Mouse (Mus musculus) embryo, embryonic 10.5 days (tissue): ENCODE results near the gene Crybg2.

ENCODE experiments used
- DNase-seq: peaks from one replicate; pipeline ENCODE4 v3.0.0-alpha.2; 2015; ENCODE audit warnings: low spot score

Crybg2 gene

DNA sequence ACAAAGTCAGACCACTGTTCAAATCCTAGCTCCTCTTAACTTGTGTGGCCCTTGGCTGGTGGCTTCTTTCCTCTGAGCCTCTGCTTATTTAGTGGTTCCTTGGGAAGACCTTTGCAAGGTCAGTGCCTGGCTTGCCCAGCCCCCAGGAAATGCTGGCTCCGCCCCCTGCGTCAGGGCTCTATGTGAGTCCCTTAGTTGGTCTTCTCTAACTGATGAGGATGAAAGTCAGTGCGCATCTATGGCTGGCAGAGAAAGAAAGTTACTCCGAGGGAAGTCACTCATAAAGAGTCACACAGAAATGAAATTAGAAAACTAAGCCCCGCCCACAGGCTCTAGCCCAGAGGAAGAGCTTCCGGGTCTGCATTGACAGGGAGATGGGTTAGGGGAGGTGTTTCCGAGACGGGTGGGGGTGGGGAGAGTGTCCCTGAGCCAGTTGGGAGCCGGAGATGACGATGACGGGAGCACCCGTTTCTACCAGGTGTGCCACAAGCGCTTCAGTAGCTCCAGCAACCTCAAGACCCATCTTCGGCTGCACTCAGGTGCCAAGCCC is 2.4 kb upstream of the Crybg2 start:
- no peak for DNase-seq

DNA sequence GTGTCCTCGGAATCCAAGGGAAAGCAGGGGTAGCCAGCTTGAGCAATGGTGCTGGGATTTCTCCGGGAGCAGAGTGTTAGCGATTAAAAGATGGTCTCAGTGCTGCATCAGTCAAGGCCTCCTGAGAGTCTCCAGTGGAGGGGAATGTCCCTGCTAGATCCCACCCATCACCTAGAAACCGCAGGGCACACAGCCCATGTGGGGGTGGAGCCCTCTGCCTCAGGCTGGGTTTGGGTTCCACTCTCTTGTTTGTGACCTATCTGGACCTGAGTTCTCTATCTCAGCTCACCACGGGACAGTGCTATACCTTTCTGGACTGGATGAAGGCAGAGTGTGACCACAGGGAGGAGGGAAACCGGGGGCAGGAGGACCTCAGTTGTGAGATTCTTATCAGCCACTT is 1.7 kb upstream of the Crybg2 start:
- no peak for DNase-seq

DNA sequence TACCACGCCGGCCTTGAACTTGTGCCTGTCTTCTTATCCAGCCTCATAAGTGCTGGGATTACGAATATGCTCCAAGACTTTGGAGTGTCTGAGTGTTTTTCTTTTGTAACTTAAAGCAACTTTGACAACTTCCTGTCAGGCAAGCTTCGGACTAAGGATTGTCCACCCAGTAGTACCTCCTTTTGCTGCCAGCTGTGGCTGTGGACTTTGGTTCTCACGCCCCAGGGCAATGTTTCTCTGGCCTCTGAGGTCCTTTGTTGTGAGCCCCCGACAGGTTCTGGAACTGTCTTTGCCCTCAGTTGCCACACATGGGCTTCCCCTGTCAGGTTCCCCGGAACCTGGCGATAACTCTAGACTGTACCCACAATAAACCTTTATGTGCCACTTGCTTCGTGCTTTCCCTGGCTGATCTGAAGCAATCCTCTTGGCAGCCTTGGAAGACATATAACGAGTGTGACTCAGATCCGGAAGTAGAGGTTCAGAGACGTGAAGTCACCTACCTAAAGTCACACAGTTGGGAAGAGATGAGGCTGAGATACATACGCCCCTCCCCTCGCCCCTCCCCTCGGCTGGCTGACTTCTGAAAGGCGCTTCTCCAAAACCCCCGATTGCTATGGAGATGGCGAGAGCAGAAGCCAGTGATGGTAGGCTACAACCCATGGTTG is 683 bp downstream of the Crybg2 start:
- no peak for DNase-seq

DNA sequence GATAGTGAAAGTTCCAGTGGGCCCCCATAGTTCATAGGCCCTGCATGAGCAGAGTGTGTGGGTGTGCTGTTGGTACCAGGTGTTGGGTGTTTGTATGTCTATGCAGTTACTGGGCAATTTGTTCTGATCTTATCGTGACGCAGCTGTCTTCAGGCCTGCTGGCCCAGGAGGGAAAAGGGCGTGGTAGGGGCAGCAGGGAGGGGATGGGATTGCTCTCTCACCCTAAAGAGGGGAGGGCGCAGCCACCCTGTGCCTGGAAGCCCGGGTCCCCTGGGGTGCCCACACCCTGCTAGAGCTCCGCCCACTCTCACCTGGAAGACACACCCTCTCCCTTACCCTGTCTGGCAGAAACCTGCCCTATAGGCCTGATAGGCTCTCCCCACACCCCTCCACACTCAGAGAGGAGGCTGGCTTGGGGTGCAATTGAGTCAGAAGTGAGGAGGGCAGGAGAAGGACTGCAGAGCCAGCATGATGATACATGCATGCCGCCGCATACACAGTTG is 1.4 kb downstream of the Crybg2 start:
- no peak for DNase-seq

DNA sequence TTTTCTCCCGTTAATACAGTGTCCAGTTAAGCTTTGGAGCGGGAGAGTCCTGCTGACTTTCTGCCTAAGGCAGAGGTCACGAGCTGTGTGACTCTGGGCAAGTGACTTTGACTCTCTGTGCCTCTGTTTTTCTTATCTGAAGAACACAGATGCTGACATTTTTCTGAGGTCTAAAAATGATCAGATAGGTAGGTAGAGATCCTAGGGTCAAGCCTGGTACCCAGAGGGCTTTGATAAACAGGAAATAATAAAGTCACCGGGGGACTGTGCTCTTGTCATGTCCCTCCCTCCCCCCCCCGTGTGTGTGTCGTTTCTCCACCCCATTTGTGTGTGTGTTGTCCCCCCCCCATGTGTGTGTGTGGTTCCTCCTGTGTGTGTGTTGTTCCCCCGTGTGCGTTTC is 1.9 kb downstream of the Crybg2 start:
- no peak for DNase-seq

DNA sequence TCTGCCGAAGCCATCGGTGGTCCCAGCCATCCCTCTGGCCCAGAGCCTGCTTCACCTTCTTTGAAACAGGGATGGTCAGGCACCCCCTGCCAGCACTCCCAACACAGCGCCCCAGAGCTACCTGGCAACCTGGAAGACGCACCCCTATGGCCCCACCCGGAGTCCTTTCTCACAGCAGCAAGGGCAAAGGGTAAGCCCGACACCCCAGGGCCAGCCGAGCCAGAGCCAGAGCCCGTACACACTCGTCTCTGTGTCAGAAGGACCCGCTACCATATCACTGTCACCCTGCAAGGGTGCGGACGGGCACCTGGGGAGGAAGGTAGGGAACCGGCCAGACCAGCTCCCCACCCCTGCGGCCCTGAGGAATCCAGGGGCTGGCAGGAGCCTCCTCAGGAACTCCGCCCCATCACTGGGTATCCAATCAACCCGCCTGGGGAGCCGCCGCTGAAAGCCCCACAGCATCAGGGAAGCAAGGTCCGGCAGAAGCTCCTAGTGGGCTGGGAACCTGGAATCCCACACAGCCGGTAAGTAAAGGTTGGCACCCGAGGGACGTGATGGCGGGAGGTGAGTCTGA is 4.9 kb downstream of the Crybg2 start:
- no peak for DNase-seq

DNA sequence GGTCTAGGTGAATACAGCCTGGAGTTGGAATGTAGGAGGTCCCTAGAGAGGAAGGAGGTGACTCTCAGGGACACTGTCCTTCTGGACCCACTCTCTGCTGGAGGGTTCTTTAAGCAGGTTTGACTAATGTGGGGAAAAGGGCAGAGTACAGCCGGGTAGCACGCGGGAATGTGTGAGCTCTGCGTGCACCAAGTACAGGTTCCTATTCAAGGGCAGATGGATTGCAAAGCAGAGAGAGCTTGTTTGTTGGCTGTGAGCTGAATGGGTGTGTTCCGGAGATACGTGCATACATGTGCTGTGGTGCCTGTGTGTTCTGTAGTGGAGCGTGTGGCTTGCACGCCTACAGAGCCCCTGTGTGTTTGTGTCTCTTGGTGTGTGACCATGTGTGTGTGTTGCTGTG is 6.8 kb downstream of the Crybg2 start:
- no peak for DNase-seq

DNA sequence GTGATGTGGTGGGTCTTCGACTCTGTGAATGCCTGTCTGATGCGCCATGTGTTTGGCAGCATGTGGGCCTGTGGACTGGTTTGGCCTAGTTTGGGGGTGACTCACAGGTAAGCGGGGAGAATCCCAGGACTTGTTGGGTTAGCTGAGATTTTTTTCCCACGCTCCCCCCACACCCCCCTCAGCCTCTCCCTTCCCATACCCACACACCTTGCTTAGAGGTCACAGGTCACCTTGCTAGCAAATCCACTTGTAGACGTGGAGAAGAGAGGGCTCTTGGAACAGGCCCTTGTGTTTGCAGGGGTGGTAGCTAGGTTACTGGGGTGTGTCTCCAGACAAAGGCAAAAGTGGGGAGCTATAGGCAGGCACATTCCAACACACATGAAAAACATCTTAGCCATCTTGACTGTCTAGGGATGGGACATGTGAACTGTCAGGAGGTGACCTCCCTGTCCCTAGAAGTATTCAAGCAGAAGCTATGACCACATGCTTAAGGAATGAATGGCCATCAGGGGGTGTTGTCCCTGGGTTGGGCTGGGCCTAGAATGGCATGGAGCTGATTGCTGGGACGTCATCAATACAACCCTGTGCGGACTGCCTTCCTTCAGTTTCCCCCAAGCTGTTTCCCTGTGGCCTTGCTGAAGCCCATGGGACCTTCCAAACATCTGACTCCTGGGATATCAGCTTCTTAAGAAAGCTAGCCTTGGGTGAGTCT is 7.4 kb downstream of the Crybg2 start:
- no peak for DNase-seq

DNA sequence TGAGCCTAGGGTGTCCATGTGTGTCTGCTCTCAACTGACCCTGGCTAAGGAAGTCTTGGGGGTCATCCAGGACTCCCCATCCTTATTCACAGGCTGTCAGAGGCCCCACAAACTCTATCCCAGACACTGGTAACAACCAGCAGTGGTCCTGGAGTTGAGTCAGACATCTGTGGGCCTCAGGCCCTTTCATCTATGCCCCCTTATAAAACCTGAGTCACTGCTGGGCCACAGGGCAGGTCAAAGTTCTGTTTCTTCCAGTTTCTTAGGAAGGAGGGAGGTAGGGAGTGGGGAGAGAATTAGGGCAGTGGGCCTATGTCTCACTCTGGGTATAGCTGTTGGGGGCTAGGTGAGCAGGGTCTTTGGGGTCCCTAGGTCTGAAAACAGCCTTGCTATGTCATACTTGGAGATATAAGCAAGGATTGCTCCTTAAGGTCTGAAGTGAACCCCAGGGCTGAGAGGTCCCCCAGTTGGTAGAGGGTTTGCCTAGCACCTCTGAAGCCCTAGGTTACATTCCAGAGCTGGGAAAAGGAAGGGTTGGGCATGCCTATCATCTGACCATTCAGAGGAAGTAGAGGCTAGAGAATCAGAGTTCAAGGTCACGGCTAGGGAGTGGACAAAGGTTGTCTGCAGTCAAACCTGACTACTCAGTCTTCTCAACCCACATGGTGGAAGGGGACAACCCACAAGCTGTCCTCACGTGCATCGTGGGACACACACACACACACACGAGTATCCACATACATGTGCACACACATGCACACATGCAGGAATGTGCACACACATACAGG is 8.4 kb downstream of the Crybg2 start:
- no peak for DNase-seq

DNA sequence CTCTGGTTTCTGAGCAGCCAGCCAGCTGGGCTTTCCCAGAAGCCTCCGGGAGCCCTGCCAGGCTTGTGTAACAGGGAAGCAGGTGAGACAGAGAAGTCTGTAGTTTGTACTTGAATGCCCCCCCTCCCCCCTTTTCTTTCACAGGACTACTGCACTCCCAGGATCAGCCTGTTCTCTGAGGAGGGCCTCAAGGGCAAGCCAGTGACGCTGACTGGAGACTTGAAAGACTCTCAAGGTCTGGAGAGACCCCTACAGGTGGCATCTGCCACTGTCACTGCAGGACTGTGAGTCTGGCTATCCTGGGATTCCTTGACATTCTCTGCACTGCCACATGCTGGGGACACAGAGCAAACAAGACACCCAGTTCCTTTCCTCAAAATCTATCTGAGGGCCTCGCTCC is 18.1 kb downstream of the Crybg2 start:
- DNase-seq = peak; percentile 91

DNA sequence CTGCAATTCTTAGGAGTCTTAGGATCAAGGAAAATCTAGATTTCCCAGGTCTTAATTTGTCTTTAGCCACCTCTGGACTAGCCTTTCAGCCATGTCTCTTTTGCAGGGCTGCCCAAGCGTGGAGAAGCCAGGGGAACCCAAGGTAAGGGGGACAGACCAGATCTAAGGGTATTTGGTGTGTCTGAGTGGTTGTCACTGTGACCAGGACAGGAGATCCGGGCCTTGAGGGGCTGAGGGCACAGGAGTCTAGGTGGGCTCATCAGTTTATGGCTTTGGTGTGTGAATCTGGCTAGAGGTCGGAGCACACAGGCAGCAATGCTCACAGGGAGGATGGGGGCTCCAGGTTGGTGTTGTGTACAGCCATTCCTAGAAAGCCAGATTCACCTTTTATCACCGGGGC is 20.1 kb downstream of the Crybg2 start:
- DNase-seq = no peak

DNA sequence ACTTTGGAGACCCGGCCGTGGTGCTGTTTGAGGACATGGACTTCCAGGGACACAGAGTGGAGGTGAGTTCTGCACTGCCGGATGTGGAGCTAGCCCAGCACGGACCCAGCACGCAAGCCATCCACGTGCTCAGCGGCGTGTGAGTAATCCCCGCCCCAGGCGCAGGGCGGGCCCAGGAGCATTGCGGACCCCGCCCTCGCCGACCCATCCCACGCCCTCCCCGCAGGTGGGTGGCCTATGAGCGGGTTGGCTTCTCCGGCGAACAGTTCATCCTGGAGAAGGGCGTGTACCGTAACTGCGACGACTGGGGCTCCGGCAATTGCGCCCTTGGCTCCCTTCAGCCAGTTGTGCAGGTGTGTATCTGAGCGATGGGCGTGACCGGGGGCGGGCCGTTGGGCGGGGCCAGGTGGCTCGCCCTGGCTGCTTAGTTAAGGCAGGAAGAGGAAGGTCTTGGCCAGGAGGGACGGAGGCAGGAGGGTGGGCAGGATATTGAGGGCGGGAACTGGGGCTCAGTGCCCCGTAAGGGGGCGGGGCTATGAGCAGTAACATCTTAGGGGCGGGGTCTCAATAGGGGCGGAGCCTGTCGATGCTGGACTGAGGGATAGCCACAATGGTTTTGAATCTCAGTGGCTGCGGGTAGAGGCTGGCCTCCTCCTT is 21.2 kb downstream of the Crybg2 start:
- peak; percentile 91 for DNase-seq

DNA sequence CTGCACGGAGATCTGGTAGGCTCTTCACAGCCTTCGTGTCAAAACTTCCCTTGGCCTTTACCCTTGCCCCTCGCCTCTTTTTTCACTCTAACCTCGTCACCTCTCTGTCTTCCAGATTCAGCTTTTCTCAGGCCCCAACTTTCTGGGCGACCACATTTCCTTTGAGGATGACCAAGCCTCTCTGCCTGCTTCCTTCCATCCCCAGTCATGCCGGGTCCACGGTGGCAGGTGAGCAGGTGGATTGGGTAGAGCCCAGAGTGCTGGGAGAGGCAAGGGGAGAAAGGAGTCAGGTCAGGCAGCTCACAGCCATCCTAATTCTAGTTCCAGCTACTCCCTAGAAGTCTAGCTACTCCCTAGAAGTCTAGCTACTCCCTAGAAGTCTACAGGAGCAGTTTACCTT is 21.8 kb downstream of the Crybg2 start:
- no peak for DNase-seq

DNA sequence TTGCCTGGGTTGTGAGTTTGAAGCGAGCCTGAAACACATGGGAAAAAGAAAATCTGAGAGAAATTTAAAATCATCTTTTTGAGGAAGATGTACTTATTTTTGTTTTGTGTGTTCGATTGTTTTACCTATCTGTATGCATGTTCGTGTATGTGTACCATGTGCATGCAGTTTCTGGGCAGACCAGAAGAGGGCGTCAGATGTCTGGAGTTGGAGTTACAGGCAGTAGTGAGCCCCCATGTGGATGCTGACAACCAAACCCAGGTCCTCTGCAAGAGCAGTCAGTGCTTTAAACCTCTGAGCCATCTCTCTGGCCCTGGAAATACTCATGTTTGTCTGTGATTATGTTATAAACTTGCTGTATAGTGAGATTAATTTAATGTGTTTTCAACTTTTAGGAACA is 24.4 kb downstream of the Crybg2 start:
- DNase-seq = no peak

DNA sequence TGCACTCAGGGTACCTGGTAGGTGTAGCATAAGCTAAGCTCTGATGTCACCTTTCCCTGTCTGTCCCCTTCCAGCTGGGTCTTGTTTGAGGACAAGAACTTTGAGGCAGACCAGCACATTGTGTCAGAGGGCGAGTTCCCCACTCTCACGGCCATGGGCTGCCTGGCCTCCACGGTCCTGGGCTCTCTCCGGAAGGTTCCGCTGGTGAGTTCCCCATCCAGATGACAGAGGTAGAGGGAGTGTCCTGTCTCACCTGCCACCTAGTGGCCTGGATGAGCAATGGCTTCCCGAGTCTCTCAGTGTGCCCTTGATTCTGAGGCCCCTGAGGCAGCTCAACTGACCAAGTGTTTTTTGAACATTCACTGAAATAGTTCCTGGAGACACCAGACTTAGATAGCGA is 26.8 kb downstream of the Crybg2 start:
- peak; percentile 77 for DNase-seq

DNA sequence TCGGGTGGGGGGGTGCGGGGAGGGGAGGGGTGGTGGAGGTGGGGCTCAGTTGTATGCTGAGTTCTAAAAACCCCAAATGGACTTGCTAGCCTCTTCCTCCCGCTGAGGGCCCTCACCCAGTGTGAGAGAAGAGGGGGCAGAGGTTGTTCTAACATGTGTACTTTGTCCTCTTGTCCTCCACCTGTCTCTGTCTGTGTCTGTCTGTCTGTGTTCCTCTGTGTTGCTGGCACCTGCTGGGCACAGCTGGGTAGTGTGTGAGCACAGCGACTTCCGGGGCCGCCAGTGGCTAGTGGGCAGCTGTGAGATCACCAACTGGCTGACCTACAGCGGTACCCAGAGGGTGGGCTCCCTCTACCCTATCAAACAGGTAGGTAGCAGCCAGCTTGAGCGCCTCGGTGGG is 28.4 kb downstream of the Crybg2 start:
- no peak for DNase-seq

DNA sequence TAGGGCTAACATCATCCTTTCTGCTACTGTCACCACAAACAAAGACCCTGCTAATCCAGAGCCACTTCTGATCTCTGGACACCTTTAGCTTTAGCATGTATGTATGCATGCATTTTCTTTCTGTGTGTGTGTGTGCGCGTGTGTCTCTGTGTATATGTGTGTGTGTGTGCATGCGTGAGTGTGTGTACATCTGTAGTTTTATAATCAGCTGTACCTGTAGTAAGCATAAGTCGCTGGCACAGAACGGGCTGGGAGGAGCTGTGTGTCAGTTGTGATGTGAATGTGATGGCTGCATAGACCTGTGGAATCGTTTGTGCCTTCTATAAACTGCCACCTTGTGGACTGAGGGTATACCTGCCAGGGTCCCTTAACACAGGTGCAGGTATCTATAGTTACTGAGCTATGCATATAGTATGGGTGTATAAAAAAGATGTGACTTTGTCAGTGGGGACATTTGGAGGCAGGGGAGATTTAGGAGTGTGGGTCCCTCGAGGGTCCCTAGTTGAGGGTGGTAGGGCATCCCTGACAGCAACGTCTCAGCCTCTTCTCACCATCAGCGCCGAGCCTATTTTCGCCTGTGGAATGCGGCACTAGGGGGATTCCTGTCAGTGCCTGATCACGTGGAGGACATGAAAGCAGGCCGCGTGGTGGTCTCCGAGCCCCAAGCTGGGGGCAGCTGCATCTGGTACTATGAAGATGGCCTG is 30.1 kb downstream of the Crybg2 start:
- DNase-seq = no peak

DNA sequence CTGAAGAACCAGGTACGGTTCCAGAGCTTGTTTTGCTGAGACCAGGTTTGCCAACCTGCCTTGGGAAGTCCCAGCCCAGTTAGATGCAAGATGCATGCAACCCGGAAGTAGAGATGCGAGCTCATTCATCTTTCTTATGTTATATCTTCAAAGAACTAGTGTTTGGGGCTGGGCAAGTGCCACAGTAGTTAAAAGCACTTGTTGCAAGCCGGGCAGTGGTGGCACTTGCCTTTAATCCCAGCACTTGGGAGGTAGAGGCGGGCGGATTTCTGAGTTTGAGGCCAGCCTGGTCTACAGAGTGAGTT is 30.6 kb downstream of the Crybg2 start:
- no peak for DNase-seq

DNA sequence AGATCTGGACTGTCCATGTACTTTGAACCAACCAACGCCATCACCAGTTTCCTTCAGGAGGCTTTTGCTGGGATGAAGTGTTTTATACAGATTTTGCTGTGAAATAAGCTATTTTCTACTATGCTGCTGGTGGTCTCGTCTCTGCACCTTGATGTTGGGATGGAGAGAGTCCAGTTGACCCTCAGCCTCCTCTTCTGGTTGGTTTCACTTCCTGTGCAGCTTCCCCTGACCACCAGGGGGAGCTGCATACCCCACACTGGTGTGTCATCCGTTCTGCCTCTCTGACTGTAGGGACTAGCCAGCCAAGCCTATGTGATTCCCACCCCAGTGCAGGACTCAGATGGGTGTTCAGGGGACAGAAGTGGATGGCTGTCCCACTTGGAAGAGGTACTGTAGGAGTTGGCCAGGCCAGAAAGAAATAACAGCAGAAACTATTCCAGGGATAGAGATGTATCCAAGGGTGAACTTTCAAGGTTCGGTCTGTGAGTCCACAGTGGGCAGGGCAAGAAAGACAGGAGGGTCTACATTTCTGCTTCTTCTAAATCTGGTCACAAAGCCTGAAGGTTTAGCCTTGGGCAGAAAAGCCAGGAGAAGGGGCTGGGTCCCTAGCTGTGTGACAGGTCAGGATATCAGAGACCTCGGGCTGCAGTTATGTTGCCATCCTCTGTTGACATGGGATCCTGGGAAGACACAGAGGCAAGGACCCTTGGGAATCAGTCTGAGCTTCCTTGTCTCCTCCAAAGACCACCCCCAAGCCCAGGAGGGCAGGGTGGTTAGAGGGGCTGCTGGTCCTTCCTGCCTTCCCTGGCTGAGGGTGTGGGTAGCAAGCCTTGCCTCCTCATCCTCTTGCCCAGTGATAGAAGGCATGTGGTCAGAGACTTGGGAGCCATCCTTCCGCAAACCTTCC is 32.0 kb downstream of the Crybg2 start:
- DNase-seq = peak; percentile 67

DNA sequence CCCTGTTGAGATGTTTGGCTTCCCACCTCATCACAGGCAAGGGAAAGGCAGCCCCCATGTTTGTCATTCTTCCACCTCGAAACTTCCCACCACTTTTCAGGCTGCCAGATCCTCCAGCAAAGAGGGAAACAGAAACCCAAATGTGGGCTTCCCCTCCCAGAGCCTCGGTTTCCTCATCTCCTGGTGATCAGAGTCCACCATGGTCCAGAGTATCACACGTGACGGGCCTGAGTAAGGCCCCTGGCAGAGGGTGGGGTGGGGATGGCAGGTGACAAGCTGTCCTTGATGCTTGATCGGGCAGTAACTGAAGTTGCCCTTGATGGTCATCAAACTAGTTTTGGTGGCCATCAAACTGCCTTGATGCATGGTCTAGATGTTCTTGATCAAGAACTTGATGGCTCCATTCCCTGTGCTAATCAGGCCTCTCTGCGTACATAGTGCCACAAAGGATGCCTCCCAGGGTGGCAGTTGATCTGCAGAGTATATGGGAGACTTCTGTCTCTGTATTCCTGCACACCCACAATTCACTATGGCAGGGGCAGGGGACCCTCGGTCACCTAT is 33.5 kb downstream of the Crybg2 start:
- no peak for DNase-seq
